Mouse (Mus musculus) inflammation-experienced regulatory T-cells, adult 16 weeks (primary cell): ENCODE results near the gene Lpar3. TPM values are rescaled to one million over a fixed set of nuclear protein-coding genes. Genes with fewer than 3 reads are reported as not detected.

Experiments used
- polyA plus RNA-seq: library from polyadenylated mRNA; unstranded; fragments of 100-300 nt; shearing (Covaris generic); gene quantifications from one replicate; pipeline ENCODE4 v1.2.1, GENCODE M21; 2017

Gene Lpar3
- not detected for polyA plus RNA-seq

GRCm38 (mm10) chr3:146220776-146221486, at the start of gene Lpar3:
Gene Lpar3 (plus strand): TSS chr3:146220963.

Other genes with a start within 250 kb of the Lpar3 start
- gene Syde2, start 233.1 kb upstream of the Lpar3 start, polyA plus RNA-seq = 0.24 TPM
- not detected for gene Wdr63, start 112.8 kb upstream of the Lpar3 start, polyA plus RNA-seq
- 10.8 TPM for gene Mcoln3, start 103.5 kb upstream of the Lpar3 start, polyA plus RNA-seq
- gene Mcoln2, start 71.1 kb upstream of the Lpar3 start, polyA plus RNA-seq = 4.0 TPM
- 0.78 TPM for gene Ssx2ip, start 183.7 kb downstream of the Lpar3 start, polyA plus RNA-seq
- gene Ctbs, start 228.8 kb downstream of the Lpar3 start, polyA plus RNA-seq = 9.3 TPM